Mouse (Mus musculus) embryonic fibroblast, embryonic 13.5 days (primary cell): ENCODE measurements around the gene Ppp1r14d.

Experiments used
- CTCF ChIP-seq: IDR thresholded peaks from 2 replicates; pipeline ENCODE4 v1.5.1; 2011; ENCODE audit warnings: mild to moderate bottlenecking, control low read depth, low read length, moderate library complexity, borderline replicate concordance; ENCODE audit not compliant: insufficient read depth
- POLR2A ChIP-seq: IDR thresholded peaks from 2 replicates; pipeline ENCODE4 v1.6.1; 2011; ENCODE audit warnings: low read depth, mild to moderate bottlenecking, control low read depth, low read length, moderate library complexity

GRCm38 (mm10) chr2:119209176-119209507 is 20.6 kb downstream of the Ppp1r14d start:
- TF ChIP-seq CTCF (no peak), POLR2A (no peak)
